Mouse (Mus musculus): ENCODE results near the gene Rec114. TPM values are rescaled to one million over a fixed set of nuclear protein-coding genes. Genes with fewer than 3 reads are reported as not detected.

Gene Rec114
- polyA plus RNA-seq, 1 experiment = 0.60 TPM

- DNase-seq (ENCODE audit: low read depth) = no peak
- TF ChIP-seq CTCF (IDR thresholded peaks at IDR 0.05; ENCODE audit: borderline replicate concordance, extremely low read depth, insufficient read depth, insufficient read length) (no peak), POLR2A (IDR thresholded peaks at IDR 0.05; ENCODE audit: borderline replicate concordance, extremely low read depth, insufficient read depth, insufficient read length, poor library complexity, severe bottlenecking) (no peak)
Measured at GRCm38 (mm10) chr9:58681411-58681810, 62.4 kb downstream of the Rec114 start.

DNA sequence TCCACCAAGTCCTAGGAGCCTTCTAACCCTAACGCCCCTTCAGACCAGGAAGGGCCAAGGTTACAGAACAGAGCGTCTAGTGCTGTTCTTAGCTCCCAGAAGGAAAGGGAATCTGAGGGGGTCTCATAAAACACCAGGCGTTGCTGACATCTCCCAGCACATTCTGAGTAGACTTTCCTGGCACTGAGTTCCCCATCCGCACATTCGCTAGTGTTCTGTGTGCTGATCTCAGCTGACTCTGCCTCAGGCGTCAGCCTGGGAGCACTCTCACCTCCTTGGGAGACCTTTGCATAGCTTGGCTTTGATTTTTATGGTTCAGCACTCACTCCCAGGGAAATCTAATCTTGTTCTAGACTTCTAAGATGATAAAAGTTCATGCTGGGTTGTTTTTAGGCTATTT is 68.4 kb downstream of the Rec114 start:
- no peak for DNase-seq (ENCODE audit: low read depth)
- TF ChIP-seq CTCF (IDR thresholded peaks at IDR 0.05; ENCODE audit: borderline replicate concordance, extremely low read depth, insufficient read depth, insufficient read length) (no peak), POLR2A (IDR thresholded peaks at IDR 0.05; ENCODE audit: borderline replicate concordance, extremely low read depth, insufficient read depth, insufficient read length, poor library complexity, severe bottlenecking) (no peak)

GRCm38 (mm10) chr9:58674736-58675135 is 69.0 kb downstream of the Rec114 start:
- no peak for DNase-seq (ENCODE audit: low read depth)
- TF ChIP-seq POLR2A (IDR thresholded peaks at IDR 0.05; ENCODE audit: borderline replicate concordance, extremely low read depth, insufficient read depth, insufficient read length, poor library complexity, severe bottlenecking) (no peak), CTCF (IDR thresholded peaks at IDR 0.05; ENCODE audit: borderline replicate concordance, extremely low read depth, insufficient read depth, insufficient read length) (no peak)

DNA sequence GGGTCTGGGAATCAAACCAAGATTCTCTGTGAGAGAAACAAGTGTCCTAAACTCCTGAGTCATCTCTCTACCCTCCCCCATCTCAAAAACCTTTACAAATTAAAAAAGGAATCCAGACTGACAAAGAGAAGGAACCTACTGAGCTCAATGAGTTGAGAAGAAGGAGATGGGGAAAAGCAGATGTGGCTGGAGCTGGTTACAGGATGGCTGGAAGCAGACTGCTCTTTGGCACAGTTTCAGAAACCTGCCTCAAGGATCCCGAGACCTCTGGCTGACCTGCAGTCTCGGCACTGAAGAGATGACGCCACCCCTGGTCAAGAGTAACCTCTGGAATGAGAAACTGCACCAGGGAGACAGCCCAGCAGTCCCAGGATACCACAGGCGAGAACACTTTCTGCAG is 71.3 kb downstream of the Rec114 start:
- TF ChIP-seq POLR2A (IDR thresholded peaks at IDR 0.05; ENCODE audit: borderline replicate concordance, extremely low read depth, insufficient read depth, insufficient read length, poor library complexity, severe bottlenecking) (no peak), CTCF (IDR thresholded peaks at IDR 0.05; ENCODE audit: borderline replicate concordance, extremely low read depth, insufficient read depth, insufficient read length) (no peak)
- DNase-seq (ENCODE audit: low read depth) = no peak

- DNase-seq (ENCODE audit: low read depth) = no peak
- TF ChIP-seq CTCF (IDR thresholded peaks at IDR 0.05; ENCODE audit: borderline replicate concordance, extremely low read depth, insufficient read depth, insufficient read length) (no peak), POLR2A (IDR thresholded peaks at IDR 0.05; ENCODE audit: borderline replicate concordance, extremely low read depth, insufficient read depth, insufficient read length, poor library complexity, severe bottlenecking) (no peak)
Measured at GRCm38 (mm10) chr9:58669819-58670218, 73.9 kb downstream of the Rec114 start.

GRCm38 (mm10) chr9:58669071-58669470 is 74.7 kb downstream of the Rec114 start:
- TF ChIP-seq CTCF (IDR thresholded peaks at IDR 0.05; ENCODE audit: borderline replicate concordance, extremely low read depth, insufficient read depth, insufficient read length) (no peak), POLR2A (IDR thresholded peaks at IDR 0.05; ENCODE audit: borderline replicate concordance, extremely low read depth, insufficient read depth, insufficient read length, poor library complexity, severe bottlenecking) (no peak)
- no peak for DNase-seq (ENCODE audit: low read depth)

- no peak for TF ChIP-seq CTCF (IDR thresholded peaks at IDR 0.05; ENCODE audit: borderline replicate concordance, extremely low read depth, insufficient read depth, insufficient read length)
- no peak for TF ChIP-seq POLR2A (IDR thresholded peaks at IDR 0.05; ENCODE audit: borderline replicate concordance, extremely low read depth, insufficient read depth, insufficient read length, poor library complexity, severe bottlenecking)
Measured at GRCm38 (mm10) chr9:58668171-58668570, 75.6 kb downstream of the Rec114 start.

GRCm38 (mm10) chr9:58667244-58667643 is 76.5 kb downstream of the Rec114 start:
- DNase-seq (ENCODE audit: low read depth) = no peak
- TF ChIP-seq CTCF (IDR thresholded peaks at IDR 0.05; ENCODE audit: borderline replicate concordance, extremely low read depth, insufficient read depth, insufficient read length) (no peak), POLR2A (IDR thresholded peaks at IDR 0.05; ENCODE audit: borderline replicate concordance, extremely low read depth, insufficient read depth, insufficient read length, poor library complexity, severe bottlenecking) (no peak)

More at GRCm38 (mm10) chr9:58668171-58668570, 75.6 kb downstream of the Rec114 start:
- no peak for DNase-seq (ENCODE audit: low read depth)

GRCm38 (mm10) chr9:58666191-58666590 is 77.6 kb downstream of the Rec114 start:
- TF ChIP-seq CTCF (IDR thresholded peaks at IDR 0.05; ENCODE audit: borderline replicate concordance, extremely low read depth, insufficient read depth, insufficient read length) (no peak), POLR2A (IDR thresholded peaks at IDR 0.05; ENCODE audit: borderline replicate concordance, extremely low read depth, insufficient read depth, insufficient read length, poor library complexity, severe bottlenecking) (no peak)
- peak; percentile 40 for DNase-seq (ENCODE audit: low read depth)

DNA sequence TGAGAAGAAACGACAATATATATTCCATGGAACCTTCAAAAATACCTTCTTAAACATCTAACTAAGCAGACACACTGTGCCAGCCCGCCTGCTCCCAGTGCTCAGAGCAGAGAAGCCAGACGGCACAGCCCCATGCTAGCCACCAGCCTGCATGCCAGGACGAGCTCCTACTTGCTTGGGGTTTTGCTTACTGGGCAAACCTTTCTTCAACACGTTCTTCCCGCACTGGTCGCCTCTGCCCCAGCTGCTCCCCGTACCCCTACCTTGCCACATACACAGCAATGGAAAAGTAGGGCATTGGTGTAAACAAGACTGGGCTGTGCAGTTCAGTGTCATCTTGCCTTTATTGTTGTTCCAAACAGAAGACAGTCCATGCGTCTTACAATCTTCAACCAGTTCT is 78.3 kb downstream of the Rec114 start:
- TF ChIP-seq POLR2A (IDR thresholded peaks at IDR 0.05; ENCODE audit: borderline replicate concordance, extremely low read depth, insufficient read depth, insufficient read length, poor library complexity, severe bottlenecking) (no peak), CTCF (IDR thresholded peaks at IDR 0.05; ENCODE audit: borderline replicate concordance, extremely low read depth, insufficient read depth, insufficient read length) (no peak)
- no peak for DNase-seq (ENCODE audit: low read depth)

DNA sequence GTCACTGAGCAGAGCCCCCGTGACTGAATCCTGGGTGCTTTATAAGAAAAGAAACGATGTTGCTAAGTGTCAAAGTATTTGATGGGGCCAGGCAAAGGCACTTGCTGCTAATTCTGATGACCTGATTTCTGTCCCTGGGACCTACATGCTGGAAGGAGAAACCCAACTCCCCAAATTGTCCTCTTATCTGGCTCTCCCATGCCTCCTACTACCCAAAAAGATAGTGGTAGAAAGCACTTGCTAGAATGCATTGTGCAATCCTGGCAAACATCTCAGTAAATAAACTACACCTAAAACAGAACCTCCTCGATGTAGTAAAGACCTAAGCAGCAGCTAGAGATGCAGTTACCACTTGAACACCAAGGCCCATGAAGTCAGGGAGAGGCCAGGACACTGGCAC is 81.0 kb downstream of the Rec114 start:
- no peak for DNase-seq (ENCODE audit: low read depth)
- TF ChIP-seq CTCF (IDR thresholded peaks at IDR 0.05; ENCODE audit: borderline replicate concordance, extremely low read depth, insufficient read depth, insufficient read length) = no peak
- no peak for TF ChIP-seq POLR2A (IDR thresholded peaks at IDR 0.05; ENCODE audit: borderline replicate concordance, extremely low read depth, insufficient read depth, insufficient read length, poor library complexity, severe bottlenecking)

DNA sequence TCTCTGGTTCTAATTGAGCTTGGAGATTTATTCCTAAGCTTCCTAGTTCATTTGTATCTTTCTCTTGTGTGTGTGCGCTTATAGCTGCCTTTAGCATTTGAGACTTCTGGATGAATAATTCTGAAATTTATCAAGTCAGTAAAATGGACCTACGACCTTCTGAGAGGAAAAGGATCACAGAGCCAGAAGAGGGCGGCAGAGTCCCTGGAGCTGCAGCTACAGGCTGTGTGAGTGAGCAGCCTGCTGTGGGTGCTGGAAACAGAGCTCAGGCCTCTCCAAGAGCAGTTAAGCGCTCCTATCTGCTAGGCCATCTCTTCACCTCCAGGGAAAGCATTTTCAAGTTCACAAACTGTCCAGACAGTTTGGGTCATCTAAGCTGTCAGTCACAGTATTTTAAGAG is 81.8 kb downstream of the Rec114 start:
- TF ChIP-seq POLR2A (IDR thresholded peaks at IDR 0.05; ENCODE audit: borderline replicate concordance, extremely low read depth, insufficient read depth, insufficient read length, poor library complexity, severe bottlenecking) (no peak), CTCF (IDR thresholded peaks at IDR 0.05; ENCODE audit: borderline replicate concordance, extremely low read depth, insufficient read depth, insufficient read length) (peak; percentile 21; the same call in 1 of the 2 replicates)
- DNase-seq (ENCODE audit: low read depth) = no peak
